Mouse (Mus musculus) CH12.LX (cell line): ENCODE data around the gene Bcl11a.
A peak's percentile ranks its signal among the peaks of the same experiment; 100 is the strongest.

ENCODE experiments used
- BHLHE40 ChIP-seq: IDR thresholded peaks from 2 replicates; pipeline ENCODE4 v1.6.1; 2011; ENCODE audit warnings: mild to moderate bottlenecking, low read depth, low read length, improper control_type of control experiment
- CTCF ChIP-seq, 2 experiments: IDR thresholded peaks in 1 of 2; conservative IDR thresholded peaks in 1 of 2; 2 replicates each; pipeline ENCODE4 v1.5.1; 2011 to 2012; ENCODE audit warnings: low read depth in 2 of 2, low read length in 2 of 2, improper control_type of control experiment in 1 of 2, inconsistent platforms in 1 of 2, mild to moderate bottlenecking in 1 of 2, moderate library complexity in 1 of 2
- EP300 ChIP-seq: IDR thresholded peaks from 2 replicates; pipeline ENCODE4 v1.6.1; 2011; ENCODE audit warnings: low read length, improper control_type of control experiment
- ETS1 ChIP-seq: conservative IDR thresholded peaks from 2 replicates; pipeline ENCODE4 v1.6.1; 2012; ENCODE audit warnings: low read depth, mild to moderate bottlenecking, inconsistent platforms, low read length, improper control_type of control experiment, moderate library complexity
- GABPA ChIP-seq: IDR thresholded peaks from 2 replicates; pipeline ENCODE4 v1.6.1; 2012; ENCODE audit warnings: low read depth, low read length, improper control_type of control experiment, inconsistent platforms; ENCODE audit not compliant: insufficient replicate concordance
- KAT2A ChIP-seq: IDR thresholded peaks from 2 replicates; pipeline ENCODE4 v1.6.1; 2012; ENCODE audit warnings: low read length, improper control_type of control experiment, inconsistent platforms; ENCODE audit not compliant: insufficient replicate concordance
- MAFK ChIP-seq: IDR thresholded peaks from 2 replicates; pipeline ENCODE4 v1.6.1; 2011; ENCODE audit warnings: low read length, improper control_type of control experiment; ENCODE audit not compliant: insufficient replicate concordance
- MAX ChIP-seq: IDR thresholded peaks from 2 replicates; pipeline ENCODE4 v1.6.1; 2011; ENCODE audit warnings: low read length, improper control_type of control experiment
- POLR2A ChIP-seq: IDR thresholded peaks from 2 replicates; pipeline ENCODE4 v1.6.1; 2011; ENCODE audit warnings: low read depth, mild to moderate bottlenecking, improper control_type of control experiment, low read length
- SMC3 ChIP-seq: IDR thresholded peaks from 2 replicates; pipeline ENCODE4 v1.6.1; 2011; ENCODE audit warnings: low read depth, low read length, improper control_type of control experiment
- USF1 ChIP-seq: IDR thresholded peaks from 2 replicates; pipeline ENCODE4 v1.6.1; 2014; ENCODE audit warnings: low read depth, mild to moderate bottlenecking, inconsistent platforms, low read length, improper control_type of control experiment
- USF2 ChIP-seq: conservative IDR thresholded peaks from 2 replicates; pipeline ENCODE4 v1.6.1; 2011; ENCODE audit warnings: low read depth, low read length, improper control_type of control experiment
- ZKSCAN1 ChIP-seq: IDR thresholded peaks from 2 replicates; pipeline ENCODE4 v1.6.1; 2012; ENCODE audit warnings: low read depth, inconsistent platforms, low read length, improper control_type of control experiment, borderline replicate concordance
- ZMIZ1 ChIP-seq: IDR thresholded peaks from 2 replicates; pipeline ENCODE4 v1.6.1; 2012; ENCODE audit warnings: low read depth, mild to moderate bottlenecking, inconsistent platforms, low read length, improper control_type of control experiment

GRCm38 (mm10) chr11:24080541-24080940 is 2.7 kb downstream of the Bcl11a start:
- TF ChIP-seq USF2, result no peak
- TF ChIP-seq EP300, result no peak
- TF ChIP-seq BHLHE40, result no peak
- no peak for TF ChIP-seq KAT2A
- TF ChIP-seq CTCF (conservative IDR thresholded peaks at IDR 0.05 in 1 of 2, IDR thresholded peaks at IDR 0.05 in 1 of 2; ENCODE audit: low read depth in 2 of 2, low read length in 2 of 2), result no peak
- no peak for TF ChIP-seq MAX
- no peak for TF ChIP-seq GABPA
- TF ChIP-seq ZMIZ1, result no peak
- TF ChIP-seq ZKSCAN1, result no peak
- no peak for TF ChIP-seq USF1
- TF ChIP-seq ETS1, result no peak
- no peak for TF ChIP-seq MAFK
- no peak for TF ChIP-seq SMC3
- 0 out of 2 replicates have a peak, but pooled peaks have one; percentile 0 for TF ChIP-seq POLR2A
